Mouse (Mus musculus): Measurements from ENCODE around the gene Slc7a5.
A peak's percentile ranks its signal among the peaks of the same experiment; 100 is the strongest.

The Slc7a5 gene

GRCm38 (mm10) chr8:121880818-121881217, 26.7 kb downstream of the Slc7a5 start:
- DNase-seq (ENCODE audit: low spot score) = no peak

GRCm38 (mm10) chr8:121879712-121880111, 27.8 kb downstream of the Slc7a5 start:
- DNase-seq (ENCODE audit: low spot score) = no peak

GRCm38 (mm10) chr8:121877828-121878480, 29.5 kb downstream of the Slc7a5 start:
- no peak for DNase-seq (ENCODE audit: low spot score)

GRCm38 (mm10) chr8:121877212-121877611, 30.3 kb downstream of the Slc7a5 start:
- DNase-seq (ENCODE audit: low spot score) = no peak

GRCm38 (mm10) chr8:121875517-121875916, 32.0 kb downstream of the Slc7a5 start:
- DNase-seq (ENCODE audit: low spot score) = peak; percentile 47

GRCm38 (mm10) chr8:121875045-121875444, 32.4 kb downstream of the Slc7a5 start:
- DNase-seq (ENCODE audit: low spot score) = peak; percentile 74

- DNase-seq (ENCODE audit: low spot score) = no peak
Measured at GRCm38 (mm10) chr8:121874031-121874430, 33.5 kb downstream of the Slc7a5 start.

GRCm38 (mm10) chr8:121871833-121872440, 35.6 kb downstream of the Slc7a5 start:
- no peak for DNase-seq (ENCODE audit: low spot score)

GRCm38 (mm10) chr8:121870190-121870589, 37.3 kb downstream of the Slc7a5 start:
- DNase-seq (ENCODE audit: low spot score) = no peak

- no peak for DNase-seq (ENCODE audit: low spot score)
Measured at GRCm38 (mm10) chr8:121868896-121869295, 38.6 kb downstream of the Slc7a5 start.

- DNase-seq (ENCODE audit: low spot score) = no peak
Measured at GRCm38 (mm10) chr8:121868196-121868595, 39.3 kb downstream of the Slc7a5 start.

- no peak for DNase-seq (ENCODE audit: low spot score)
Measured at GRCm38 (mm10) chr8:121865356-121865755, 42.1 kb downstream of the Slc7a5 start.

GRCm38 (mm10) chr8:121861806-121862548, 45.5 kb downstream of the Slc7a5 start:
- peak; percentile 81 for DNase-seq (ENCODE audit: low spot score)

- DNase-seq (ENCODE audit: low spot score) = peak; percentile 85
Measured at GRCm38 (mm10) chr8:121861276-121861675, 46.2 kb downstream of the Slc7a5 start.

- no peak for DNase-seq (ENCODE audit: low spot score)
Measured at GRCm38 (mm10) chr8:121857747-121858146, 49.7 kb downstream of the Slc7a5 start.

GRCm38 (mm10) chr8:121857331-121857730, 50.2 kb downstream of the Slc7a5 start:
- no peak for DNase-seq (ENCODE audit: low spot score)

GRCm38 (mm10) chr8:121856071-121856746, 51.3 kb downstream of the Slc7a5 start:
- no peak for DNase-seq (ENCODE audit: low spot score)

- peak; percentile 44 for DNase-seq (ENCODE audit: low spot score)
Measured at GRCm38 (mm10) chr8:121853586-121853985, 53.9 kb downstream of the Slc7a5 start.

GRCm38 (mm10) chr8:121852464-121852863, 55.0 kb downstream of the Slc7a5 start:
- DNase-seq (ENCODE audit: low spot score) = no peak

- DNase-seq (ENCODE audit: low spot score) = no peak
Measured at GRCm38 (mm10) chr8:121851716-121852115, 55.8 kb downstream of the Slc7a5 start.

GRCm38 (mm10) chr8:121850821-121851470, 56.5 kb downstream of the Slc7a5 start:
- peak; percentile 91 for DNase-seq (ENCODE audit: low spot score)

- DNase-seq (ENCODE audit: low spot score) = no peak
Measured at GRCm38 (mm10) chr8:121850436-121850820, 57.1 kb downstream of the Slc7a5 start.
